ENCODE assay signal across 11 mouse cellular contexts in the genomic region with DNA sequence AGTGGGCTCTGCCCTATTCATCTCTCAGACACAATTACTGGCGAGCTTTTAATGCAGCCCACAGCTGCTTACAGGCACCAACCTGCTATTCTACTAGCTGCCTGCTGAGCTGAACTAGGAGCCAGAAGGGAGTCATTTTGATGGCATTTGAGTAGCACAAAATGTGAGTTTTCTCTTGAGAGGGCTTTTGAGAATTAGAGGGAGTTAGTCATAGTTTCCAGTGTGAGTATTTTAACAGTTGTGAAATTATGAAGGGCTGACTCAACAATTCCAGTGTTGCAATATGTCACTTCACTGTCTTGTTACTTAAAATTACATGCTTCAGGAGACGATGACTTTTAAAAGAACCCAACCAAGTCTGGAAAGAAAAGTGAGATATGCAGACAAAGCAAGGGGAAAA. TPM values are rescaled to one million over a fixed set of nuclear protein-coding genes. Genes with fewer than 3 reads are reported as not detected.
DNase-seq lines count a peak whose midpoint lies in the region; ATAC-seq and TF ChIP-seq lines count a peak whose summit lies in the region.
"Had no signal": no experiment of that assay in that cellular context is flagged by ENCODE, and none has a peak within 500 bp of the region (broad histone marks: within the 10 kb centered on the region; RNA-seq: fewer than 3 reads in every experiment).

No protein-coding gene starts in this region.

- H3K4me1 ChIP-seq in midbrain, postnatal 0 days (ENCODE audit: insufficient read depth, low read length): no peaks in the 10 kb centered on the region
- H3K4me1 ChIP-seq in midbrain, embryonic 15.5 days: no peaks in the 10 kb centered on the region
- H3K4me1 ChIP-seq: hindbrain, embryonic 15.5 days had no signal

- H3K27ac ChIP-seq in midbrain, postnatal 0 days (ENCODE audit: low read depth, low read length): no peak overlapping the region
- H3K27ac ChIP-seq in midbrain, embryonic 15.5 days: no peak overlapping the region
- H3K27ac ChIP-seq: hindbrain, embryonic 15.5 days had no signal

- H3K36me3 ChIP-seq in midbrain, postnatal 0 days (ENCODE audit: insufficient read depth, low read length): no peaks in the 10 kb centered on the region
- H3K36me3 ChIP-seq in midbrain, embryonic 15.5 days (replicated peaks): no peaks in the 10 kb centered on the region
- H3K36me3 ChIP-seq: hindbrain, embryonic 15.5 days had no signal

- H3K4me3 ChIP-seq in midbrain, postnatal 0 days (ENCODE audit: low read depth, low read length): no peak overlapping the region
- H3K4me3 ChIP-seq in midbrain, embryonic 15.5 days: no peak overlapping the region
- H3K4me3 ChIP-seq: hindbrain, embryonic 15.5 days had no signal

- H3K9ac ChIP-seq in midbrain, postnatal 0 days (replicated peaks; ENCODE audit: low read length, poor library complexity, severe bottlenecking): no peak overlapping the region
- H3K9ac ChIP-seq in midbrain, embryonic 15.5 days: no peak overlapping the region
- H3K9ac ChIP-seq: hindbrain, embryonic 15.5 days had no signal

- no peak for TF ChIP-seq CTCF in midbrain, postnatal 0 days (IDR thresholded peaks at IDR 0.05)

- ATAC-seq in midbrain, postnatal 0 days (ENCODE audit: low FRiP score): no peak
- ATAC-seq in midbrain, embryonic 15.5 days (replicated peaks): no peak
- peak; percentile 92 for ATAC-seq in granulocyte monocyte progenitor cell, adult 5-6 weeks (replicated peaks; ENCODE audit: poor library complexity, severe bottlenecking)

- 35% methylated on average over 2 of the region's 2 CpGs for WGBS in midbrain, postnatal 0 days
- 38% methylated on average over 2 of the region's 2 CpGs for WGBS in midbrain, embryonic 15.5 days

- no peaks in the 10 kb centered on the region for H3K27me3 ChIP-seq in midbrain, postnatal 0 days (ENCODE audit: insufficient read depth, low read length)
- H3K27me3 ChIP-seq in midbrain, embryonic 15.5 days (replicated peaks): no peaks in the 10 kb centered on the region
- H3K27me3 ChIP-seq: hindbrain, embryonic 15.5 days had no signal

- H3K4me2 ChIP-seq in midbrain, postnatal 0 days (ENCODE audit: low read depth, low read length, poor library complexity, severe bottlenecking): no peak overlapping the region
- H3K4me2 ChIP-seq in midbrain, embryonic 15.5 days: no peak overlapping the region
- H3K4me2 ChIP-seq: hindbrain, embryonic 15.5 days had no signal

- H3K9me3 ChIP-seq in midbrain, postnatal 0 days (ENCODE audit: low read length): no peaks in the 10 kb centered on the region
- peaks cover 4% of the 10 kb centered on the region; the same call in 1 of the 2 replicates for H3K9me3 ChIP-seq in midbrain, embryonic 15.5 days
- H3K9me3 ChIP-seq: hindbrain, embryonic 15.5 days had no signal

- DNase-seq in gastrocnemius, postnatal 25 days: peak; percentile 25
- no peak for DNase-seq in gastrocnemius, adult 8-10 months (ENCODE audit: low spot score in 2 of 2)
- peak; percentile 38 for DNase-seq in midbrain, postnatal 0 days (ENCODE audit: low spot score)
- peak; percentile 72 for DNase-seq in telencephalon, adult 2 months (ENCODE audit: low read depth, low spot score)
- no peak for DNase-seq in thymus, postnatal 36 days
- DNase-seq in thymus, adult 18-20 months: no peak
- DNase-seq: cerebellum, adult 8-10 months had no signal

RNA-seq across cellular contexts. Expression of gene Ly86, which starts 54.4 kb away (rescaled TPM):
- under 1 TPM; 0.56 to 0.88 TPM for total RNA-seq in gastrocnemius, postnatal 25 days (2021)
- under 1 TPM in 2 of 4 experiments, not detected in 2; 0.19 to 0.54 TPM for total RNA-seq in gastrocnemius, adult 8-10 months (2022)
- 6.5 and 11.5 TPM in 2 replicates for total RNA-seq in midbrain, postnatal 0 days (2014; rRNA removed)
- polyA plus RNA-seq in midbrain, postnatal 0 days (2015; fragmentation: Nextera tagmentation; extraction: Ambion mirVana): 10.2 and 11.0 TPM in 2 replicates
- 6.8 TPM in 2 replicates for polyA plus RNA-seq in midbrain, embryonic 15.5 days (2015; fragmentation: Nextera tagmentation; extraction: Ambion mirVana)
- total RNA-seq in granulocyte monocyte progenitor cell, adult 5-6 weeks (2014; fragmentation: Nextera tagmentation): 195 and 204 TPM in 2 replicates
- total RNA-seq in granulocyte monocyte progenitor cell, adult 5-6 weeks (2017): 155 and 188 TPM in 2 replicates
- total RNA-seq: MEL had no signal

Comparison
In these comparisons a context has a peak if more than half of its experiments do, and no peak if none do; other contexts are left out.
1. DNase-seq: peak in gastrocnemius, postnatal 25 days (single experiment), midbrain, postnatal 0 days (single experiment) and telencephalon, adult 2 months (single experiment); none in gastrocnemius, adult 8-10 months (0 of 2), thymus, postnatal 36 days (0 of 2) and thymus, adult 18-20 months (0 of 2).
2. RNA of gene Ly86, which starts 54.4 kb away (total RNA-seq): 155 to 204 TPM in granulocyte monocyte progenitor cell, adult 5-6 weeks; 6.5 to 11.5 TPM in midbrain, postnatal 0 days, 0.56 to 0.88 TPM in gastrocnemius, postnatal 25 days and 0.19 to 0.54 TPM in gastrocnemius, adult 8-10 months; every median in the first group is over 10 times any median in the second.